Mouse (Mus musculus): ENCODE results near the gene Hist1h2bl.

DNA sequence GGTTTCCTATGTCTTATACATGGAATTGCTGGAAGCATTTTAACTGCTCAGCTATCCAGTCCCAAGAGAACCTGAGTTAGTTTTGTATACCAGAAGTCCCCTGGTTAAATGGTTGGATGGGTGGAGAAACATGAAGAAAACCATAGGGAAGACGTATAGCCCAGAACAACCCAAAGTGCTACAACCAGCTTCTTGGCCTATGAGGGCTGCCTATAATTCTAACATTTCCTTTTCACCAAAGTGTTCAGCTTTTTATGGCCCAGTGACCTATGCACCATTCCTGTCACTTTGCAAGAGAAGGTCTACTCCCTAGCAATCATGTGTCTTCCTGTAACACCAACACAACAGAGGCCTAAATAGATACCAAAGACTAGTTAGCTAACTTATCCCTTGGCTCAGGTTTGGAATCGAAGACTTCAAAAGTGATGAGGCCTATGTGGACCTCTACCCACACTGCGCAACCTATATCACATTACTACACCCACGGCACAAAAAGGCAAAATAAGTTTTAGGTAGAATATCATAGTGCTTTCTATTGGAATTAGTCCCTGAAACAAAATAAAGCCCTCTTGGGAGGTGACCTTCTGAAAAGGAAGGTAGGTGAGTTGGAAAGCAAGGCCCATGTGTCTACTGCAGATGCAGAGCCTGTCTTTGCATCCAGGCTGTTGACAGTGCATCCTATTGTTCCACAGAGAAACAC lies 2.6 kb upstream of the Hist1h2bl start:
- TF ChIP-seq GATA1 (IDR thresholded peaks at IDR 0.05; ENCODE audit: borderline replicate concordance, low read length) (no peak), FLI1 (IDR thresholded peaks at IDR 0.05; ENCODE audit: low read length) (no peak)
